Mouse (Mus musculus): Measurements from ENCODE around the gene Dcun1d3. TPM values are rescaled to one million over a fixed set of nuclear protein-coding genes. Genes with fewer than 3 reads are reported as not detected.

The Dcun1d3 gene
- polyA plus RNA-seq (2012; rRNA removed; ENCODE audit: low replicate concordance) = 4.4 and 8.9 TPM in 2 replicates

GRCm38 (mm10) chr7:119895639-119896512 is at the start of gene Dcun1d3, which contains the start of gene Lyrm1:
TSS of gene Dcun1d3 (minus strand) at chr7:119896298.
TSS of gene Lyrm1 (plus strand) at chr7:119895861.

Other genes with a start within 250 kb of the Dcun1d3 start
- gene Acsm4, start 206.3 kb downstream of the Dcun1d3 start, polyA plus RNA-seq (2012; rRNA removed; ENCODE audit: low replicate concordance) = not detected in 2 replicates
- 17.8 and 20.5 TPM in 2 replicates for gene Thumpd1, start 175.5 kb downstream of the Dcun1d3 start, polyA plus RNA-seq (2012; rRNA removed; ENCODE audit: low replicate concordance)
- 14.3 and 42.0 TPM in 2 replicates for gene Acsm3, start 135.4 kb downstream of the Dcun1d3 start, polyA plus RNA-seq (2012; rRNA removed; ENCODE audit: low replicate concordance)
- gene Rexo5, start 102.3 kb downstream of the Dcun1d3 start, polyA plus RNA-seq (2012; rRNA removed; ENCODE audit: low replicate concordance) = 1.3 and 2.4 TPM in 2 replicates
- gene Eri2, start 102.2 kb downstream of the Dcun1d3 start, polyA plus RNA-seq (2012; rRNA removed; ENCODE audit: low replicate concordance) = 0.62 and 1.4 TPM in 2 replicates
- 1.6 and 4.8 TPM in 2 replicates for gene Lyrm1, start 437 bp downstream of the Dcun1d3 start, polyA plus RNA-seq (2012; rRNA removed; ENCODE audit: low replicate concordance)
- gene Dnah3, start 199.0 kb upstream of the Dcun1d3 start, polyA plus RNA-seq (2012; rRNA removed; ENCODE audit: low replicate concordance) = 0.01 and 0.16 TPM in 2 replicates
- gene Tmem159, start 206.1 kb upstream of the Dcun1d3 start, polyA plus RNA-seq (2012; rRNA removed; ENCODE audit: low replicate concordance) = 25.1 and 35.3 TPM in 2 replicates
- 0.04 TPM in 1 of 2 replicates, not detected in the other for gene Zp2, start 249.0 kb upstream of the Dcun1d3 start, polyA plus RNA-seq (2012; rRNA removed; ENCODE audit: low replicate concordance)